Mouse (Mus musculus): ENCODE data around the gene Cyth1. TPM values are rescaled to one million over a fixed set of nuclear protein-coding genes. Genes with fewer than 3 reads are reported as not detected.

Cyth1 gene
- polyA plus RNA-seq, 1 experiment from 2014 or later: 17.7 TPM

DNA sequence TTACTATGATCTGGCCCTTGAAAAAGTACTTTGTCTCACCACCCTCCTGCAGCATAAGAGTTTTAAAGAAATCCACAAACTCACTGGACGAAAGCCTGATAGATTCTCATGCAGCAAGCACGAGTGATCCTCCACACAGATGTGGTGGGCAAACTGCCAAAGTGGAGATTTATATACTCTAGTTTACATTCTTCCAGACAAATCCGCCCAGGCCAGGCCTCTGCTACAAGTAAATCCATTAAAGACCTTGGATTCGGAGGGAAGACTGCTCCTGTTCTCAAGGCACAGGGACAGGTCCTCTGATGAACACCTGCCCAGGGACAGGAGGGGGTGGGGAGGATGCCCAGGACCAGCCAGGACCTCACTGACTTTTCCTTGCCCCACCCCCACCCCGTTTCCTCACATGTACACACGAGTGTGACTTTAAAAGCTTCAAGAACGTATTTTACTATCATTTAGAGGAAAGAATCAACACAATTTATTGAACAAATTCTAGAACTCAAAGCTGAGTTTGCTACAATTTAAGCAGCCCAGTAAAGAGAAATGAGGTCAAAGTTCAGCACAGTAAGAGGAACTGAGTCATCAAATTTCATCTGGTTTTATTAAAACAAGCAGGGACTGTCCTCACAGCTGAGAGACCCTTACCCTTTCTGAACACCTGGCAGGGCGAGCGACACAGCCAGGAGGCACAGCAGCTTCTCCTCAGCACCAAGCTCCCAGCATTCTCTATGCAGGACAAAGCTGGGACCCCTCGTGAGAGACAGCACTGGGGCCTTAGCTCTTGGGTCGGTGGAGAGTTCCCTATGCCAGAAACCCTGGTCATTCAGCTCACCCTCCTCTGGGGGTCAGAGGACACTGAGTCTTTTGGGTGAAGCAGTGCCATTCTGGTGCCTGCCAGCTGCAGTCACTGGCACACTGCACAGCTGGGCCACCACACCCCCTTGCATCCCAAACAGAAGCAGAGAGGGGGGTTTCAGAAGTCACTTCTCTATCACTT lies 47.3 kb downstream of the Cyth1 start:
- WGBS: 22% methylated on average over 11 of the region's 11 CpGs
- no peak for ATAC-seq (ENCODE audit: low read depth)

DNA sequence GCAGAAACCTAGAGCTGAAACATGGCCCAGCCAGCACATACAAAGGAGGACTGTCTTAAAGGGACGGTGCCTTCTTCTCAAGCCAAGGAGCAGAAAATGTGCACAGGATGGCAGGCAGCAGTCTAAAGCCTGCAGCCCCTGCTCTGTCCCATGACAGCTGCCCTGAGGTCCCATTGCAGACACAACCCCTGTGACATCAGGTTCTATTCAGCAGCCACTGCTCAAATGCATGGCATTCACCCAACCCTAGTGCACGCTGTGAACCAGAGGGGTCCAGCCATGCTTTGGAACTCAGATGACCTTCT lies 50.1 kb downstream of the Cyth1 start:
- Histone ChIP-seq H3K4me3 (ENCODE audit: low read depth, low read length) (peak overlapping the region; percentile 18; the same call in 1 of the 2 replicates), H3K36me3 (ENCODE audit: control insufficient read depth, insufficient read depth, low read length) (no peaks in the 10 kb centered on the region), H3K27me3 (ENCODE audit: control insufficient read depth, insufficient read depth, low read length) (no peaks in the 10 kb centered on the region), H3K27ac (ENCODE audit: low read depth, low read length) (peak overlapping the region; percentile 85), H3K9ac (replicated peaks; ENCODE audit: low read depth, low read length) (peak overlapping the region; percentile 60), H3K4me1 (ENCODE audit: control insufficient read depth, insufficient read depth, low read length) (peaks cover 69% of the 10 kb centered on the region), H3K4me2 (ENCODE audit: low read depth, low read length) (peak overlapping the region; percentile 51), H3K9me3 (ENCODE audit: control insufficient read depth, low read length) (no peaks in the 10 kb centered on the region)
- no peak for ATAC-seq (ENCODE audit: low read depth)
- 14% methylated on average over 2 of the region's 2 CpGs for WGBS

More for the DNA sequence above, 47.3 kb downstream of the Cyth1 start:
- Histone ChIP-seq H3K9me3 (ENCODE audit: control insufficient read depth, low read length) (no peaks in the 10 kb centered on the region), H3K4me2 (ENCODE audit: low read depth, low read length) (peak overlapping the region; percentile 67), H3K9ac (replicated peaks; ENCODE audit: low read depth, low read length) (peak overlapping the region; percentile 77), H3K4me3 (ENCODE audit: low read depth, low read length) (peak overlapping the region; percentile 40), H3K4me1 (ENCODE audit: control insufficient read depth, insufficient read depth, low read length) (peaks cover 74% of the 10 kb centered on the region), H3K27ac (ENCODE audit: low read depth, low read length) (peak overlapping the region; percentile 98), H3K36me3 (ENCODE audit: control insufficient read depth, insufficient read depth, low read length) (no peaks in the 10 kb centered on the region), H3K27me3 (ENCODE audit: control insufficient read depth, insufficient read depth, low read length) (no peaks in the 10 kb centered on the region)

DNA sequence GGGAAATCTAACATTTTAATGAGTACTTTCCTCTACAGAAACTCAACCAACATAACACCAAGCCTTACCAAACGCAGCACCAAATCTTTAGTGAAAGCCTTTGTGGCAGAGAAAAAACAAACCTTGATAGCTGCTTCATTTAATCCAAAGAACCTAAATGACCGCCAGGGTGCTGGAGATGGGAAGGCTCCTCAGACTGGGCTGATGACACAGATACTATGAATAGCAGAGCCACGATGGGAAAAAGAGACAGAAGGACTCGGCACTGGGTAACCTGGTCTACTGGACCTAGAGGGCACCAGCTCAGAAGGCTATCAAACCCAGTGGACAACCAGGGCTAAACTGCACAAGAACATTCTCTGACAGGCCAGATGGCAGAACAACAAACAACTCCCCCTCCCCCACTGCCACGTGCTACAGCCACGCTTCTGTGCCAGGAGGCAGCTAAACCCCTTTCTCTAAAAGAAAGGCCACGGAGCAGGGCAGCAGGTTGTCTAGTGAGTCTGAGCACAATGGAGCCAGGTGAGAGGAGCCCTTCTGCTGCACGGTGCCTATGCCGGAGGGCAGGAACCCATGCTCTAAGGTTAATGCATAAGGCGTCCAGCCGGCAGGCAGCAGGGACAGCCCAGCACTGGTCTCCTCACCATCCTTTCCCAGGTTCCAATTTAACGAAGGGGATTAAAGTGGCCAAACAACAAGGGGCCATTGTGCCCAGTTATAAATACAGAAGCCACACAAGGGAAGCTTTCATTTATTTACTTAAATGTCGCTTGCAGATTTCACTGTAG lies 50.7 kb downstream of the Cyth1 start:
- no peaks in the 10 kb centered on the region for H3K27me3 ChIP-seq (ENCODE audit: control insufficient read depth, insufficient read depth, low read length)
- peak overlapping the region; percentile 60 for H3K9ac ChIP-seq (replicated peaks; ENCODE audit: low read depth, low read length)
- ATAC-seq (ENCODE audit: low read depth): no peak
- 19% methylated on average over 13 of the region's 13 CpGs for WGBS
- H3K4me2 ChIP-seq (ENCODE audit: low read depth, low read length): peak overlapping the region; percentile 51
- H3K4me3 ChIP-seq (ENCODE audit: low read depth, low read length): peak overlapping the region; percentile 18; the same call in 1 of the 2 replicates
- H3K4me1 ChIP-seq (ENCODE audit: control insufficient read depth, insufficient read depth, low read length): peaks cover 64% of the 10 kb centered on the region
- no peaks in the 10 kb centered on the region for H3K9me3 ChIP-seq (ENCODE audit: control insufficient read depth, low read length)
- 0 out of 2 replicates have a peak, but pooled peaks cover 2% of the 10 kb centered on the region for H3K36me3 ChIP-seq (ENCODE audit: control insufficient read depth, insufficient read depth, low read length)
- H3K27ac ChIP-seq (ENCODE audit: low read depth, low read length): peak overlapping the region; percentile 85

DNA sequence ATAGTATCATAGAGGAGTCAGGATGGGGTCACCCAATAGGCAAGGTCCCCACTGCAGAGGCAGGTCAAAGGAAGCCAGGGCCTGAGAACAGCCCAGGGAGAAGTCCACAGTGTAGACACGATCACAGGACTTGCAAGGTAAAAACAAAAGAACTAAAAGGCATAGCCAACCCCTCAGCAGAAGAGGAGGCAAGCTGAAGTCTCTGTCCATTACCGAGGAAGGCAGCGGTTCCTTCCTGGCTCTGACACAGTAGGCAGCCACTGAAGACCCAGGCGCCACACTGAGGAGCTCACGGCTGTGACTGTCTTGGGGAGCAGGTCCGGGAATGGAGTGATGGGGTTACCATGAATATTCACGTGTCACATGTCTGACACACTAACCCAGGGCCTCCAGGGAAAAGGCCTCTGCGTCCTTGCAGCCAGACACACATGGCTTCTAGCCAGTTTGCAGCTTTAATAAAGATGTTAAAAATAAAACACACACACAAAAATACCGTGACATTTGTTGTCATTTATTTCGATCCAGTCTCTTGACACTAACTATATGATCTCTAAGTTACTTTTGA lies 51.5 kb downstream of the Cyth1 start:
- peak overlapping the region; percentile 2; the same call in 1 of the 2 replicates for H3K27ac ChIP-seq (ENCODE audit: low read depth, low read length)
- no peaks in the 10 kb centered on the region for H3K9me3 ChIP-seq (ENCODE audit: control insufficient read depth, low read length)
- H3K4me3 ChIP-seq (ENCODE audit: low read depth, low read length): no peak overlapping the region
- H3K36me3 ChIP-seq (ENCODE audit: control insufficient read depth, insufficient read depth, low read length): peaks cover 2% of the 10 kb centered on the region; the same call in 1 of the 2 replicates
- H3K4me2 ChIP-seq (ENCODE audit: low read depth, low read length): 0 out of 2 replicates have a peak overlapping the region, but pooled peaks have one; percentile 26
- H3K4me1 ChIP-seq (ENCODE audit: control insufficient read depth, insufficient read depth, low read length): peaks cover 56% of the 10 kb centered on the region
- H3K27me3 ChIP-seq (ENCODE audit: control insufficient read depth, insufficient read depth, low read length): no peaks in the 10 kb centered on the region
- H3K9ac ChIP-seq (replicated peaks; ENCODE audit: low read depth, low read length): no peak overlapping the region
- no peak for ATAC-seq (ENCODE audit: low read depth)
- 40% methylated on average over 10 of the region's 10 CpGs for WGBS

DNA sequence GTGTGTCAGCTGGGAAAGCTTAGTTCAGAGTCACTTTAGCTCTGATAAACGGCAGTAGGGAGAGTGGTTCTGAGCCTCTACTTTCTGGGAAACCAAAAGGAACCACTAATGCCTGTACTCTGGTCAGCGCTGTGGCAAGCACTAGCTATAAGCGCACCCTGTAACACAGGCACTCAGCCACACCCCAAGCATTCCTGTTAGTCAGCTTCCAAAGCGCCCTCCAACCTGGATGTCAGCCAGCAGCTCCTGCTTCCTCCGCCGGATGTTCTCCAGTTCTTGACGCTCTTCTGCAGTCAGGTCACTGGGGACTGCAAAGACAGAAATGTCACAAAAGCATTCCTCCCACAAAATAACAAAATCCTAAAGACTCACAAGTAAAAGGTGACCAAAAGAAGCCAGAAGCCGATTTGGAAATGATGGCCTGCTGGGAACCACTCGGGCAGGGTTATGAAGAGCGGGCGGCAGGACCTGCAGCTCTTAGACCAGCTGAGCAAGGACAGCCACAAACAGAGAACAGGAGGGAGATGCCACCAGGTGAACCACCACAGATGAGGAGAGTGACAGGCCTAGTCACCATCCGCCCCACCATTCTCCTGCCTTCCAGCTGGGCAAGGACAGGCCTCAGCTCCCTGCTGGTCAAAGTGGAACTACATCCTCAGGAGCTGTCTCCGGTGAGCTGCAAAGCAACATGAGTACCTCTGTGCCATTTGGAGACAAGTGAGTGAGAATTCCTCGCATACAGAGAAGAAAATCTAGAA lies 54.8 kb downstream of the Cyth1 start:
- WGBS: 76% methylated on average over 14 of the region's 14 CpGs
- H3K27me3 ChIP-seq (ENCODE audit: control insufficient read depth, insufficient read depth, low read length): no peaks in the 10 kb centered on the region
- H3K36me3 ChIP-seq (ENCODE audit: control insufficient read depth, insufficient read depth, low read length): peaks cover 18% of the 10 kb centered on the region
- no peak overlapping the region for H3K27ac ChIP-seq (ENCODE audit: low read depth, low read length)
- H3K4me1 ChIP-seq (ENCODE audit: control insufficient read depth, insufficient read depth, low read length): peaks cover 23% of the 10 kb centered on the region
- no peak overlapping the region for H3K4me3 ChIP-seq (ENCODE audit: low read depth, low read length)
- no peaks in the 10 kb centered on the region for H3K9me3 ChIP-seq (ENCODE audit: control insufficient read depth, low read length)
- ATAC-seq (ENCODE audit: low read depth): no peak
- H3K9ac ChIP-seq (replicated peaks; ENCODE audit: low read depth, low read length): no peak overlapping the region
- no peak overlapping the region for H3K4me2 ChIP-seq (ENCODE audit: low read depth, low read length)

DNA sequence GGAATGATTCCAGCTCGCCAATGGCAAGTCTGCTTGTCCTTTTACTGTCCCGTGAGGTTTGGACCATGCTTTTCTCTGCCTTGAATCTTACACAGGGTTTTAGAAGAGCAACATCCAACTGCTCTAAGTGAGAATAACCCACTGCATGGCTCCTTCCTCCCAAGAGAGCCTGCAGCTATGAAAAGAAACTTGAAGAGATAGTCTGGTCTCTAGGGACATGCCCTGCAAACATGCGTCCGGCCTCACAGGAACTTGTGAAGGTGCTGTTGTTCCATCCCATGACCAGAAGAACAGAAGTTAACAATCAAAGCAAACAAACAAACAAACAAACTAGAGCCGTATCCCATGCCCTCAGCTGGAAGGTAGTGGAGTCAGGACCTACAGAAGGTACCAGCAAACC lies 55.4 kb downstream of the Cyth1 start:
- Histone ChIP-seq H3K4me2 (ENCODE audit: low read depth, low read length) (no peak overlapping the region), H3K9ac (replicated peaks; ENCODE audit: low read depth, low read length) (no peak overlapping the region), H3K9me3 (ENCODE audit: control insufficient read depth, low read length) (no peaks in the 10 kb centered on the region), H3K4me1 (ENCODE audit: control insufficient read depth, insufficient read depth, low read length) (peaks cover 17% of the 10 kb centered on the region), H3K27ac (ENCODE audit: low read depth, low read length) (no peak overlapping the region), H3K27me3 (ENCODE audit: control insufficient read depth, insufficient read depth, low read length) (no peaks in the 10 kb centered on the region), H3K36me3 (ENCODE audit: control insufficient read depth, insufficient read depth, low read length) (peaks cover 23% of the 10 kb centered on the region), H3K4me3 (ENCODE audit: low read depth, low read length) (no peak overlapping the region)
- WGBS: 90% methylated on average over 5 of the region's 5 CpGs
- ATAC-seq (ENCODE audit: low read depth): no peak

DNA sequence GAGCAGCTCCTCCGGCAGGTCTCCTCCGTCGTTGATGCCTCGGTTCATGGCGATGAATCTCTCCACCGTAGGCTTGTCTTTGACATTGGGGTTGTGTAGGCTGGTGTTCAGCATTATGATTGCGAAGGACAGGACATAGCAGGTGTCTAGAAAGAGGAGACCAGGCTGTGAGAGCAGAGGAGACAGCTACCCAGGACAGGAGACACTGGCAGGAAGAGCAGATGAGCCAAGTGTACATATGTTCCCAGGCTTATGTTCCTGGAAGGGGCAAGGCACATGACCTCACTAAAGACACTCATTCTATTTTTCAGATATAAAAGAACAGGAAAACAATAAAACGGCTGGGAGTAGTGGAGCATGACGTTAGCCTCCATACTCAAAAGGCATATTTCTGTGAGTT lies 65.6 kb downstream of the Cyth1 start:
- 92% methylated on average over 9 of the region's 9 CpGs for WGBS
- H3K27me3 ChIP-seq (ENCODE audit: control insufficient read depth, insufficient read depth, low read length): no peaks in the 10 kb centered on the region
- ATAC-seq (ENCODE audit: low read depth): no peak
- H3K4me1 ChIP-seq (ENCODE audit: control insufficient read depth, insufficient read depth, low read length): no peaks in the 10 kb centered on the region
- no peak overlapping the region; the same call in 1 of the 2 replicates for H3K27ac ChIP-seq (ENCODE audit: low read depth, low read length)
- no peak overlapping the region for H3K4me3 ChIP-seq (ENCODE audit: low read depth, low read length)
- no peak overlapping the region for H3K4me2 ChIP-seq (ENCODE audit: low read depth, low read length)
- peaks cover 43% of the 10 kb centered on the region for H3K36me3 ChIP-seq (ENCODE audit: control insufficient read depth, insufficient read depth, low read length)
- H3K9me3 ChIP-seq (ENCODE audit: control insufficient read depth, low read length): no peaks in the 10 kb centered on the region
- no peak overlapping the region for H3K9ac ChIP-seq (replicated peaks; ENCODE audit: low read depth, low read length)

DNA sequence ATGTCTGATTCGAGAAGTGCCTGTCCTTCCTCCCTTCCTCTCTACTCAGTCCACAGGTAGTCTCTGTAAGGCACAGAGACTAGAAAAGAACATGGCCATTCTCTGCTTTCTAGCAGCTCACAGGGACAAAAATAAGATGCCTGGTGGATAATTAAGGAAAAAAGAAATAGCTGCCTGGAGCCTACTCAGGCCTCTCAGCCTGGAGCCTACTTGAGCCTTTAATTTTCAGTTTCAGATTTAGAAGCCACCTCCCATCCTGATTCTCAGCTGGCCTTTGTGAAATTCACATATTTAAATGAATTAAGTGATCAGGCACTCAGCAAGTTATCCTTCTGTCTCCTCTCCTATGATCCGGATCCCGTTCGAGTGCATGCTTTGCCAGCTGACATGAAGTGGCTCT lies 66.0 kb downstream of the Cyth1 start:
- 94% methylated on average over 4 of the region's 4 CpGs for WGBS
- ATAC-seq (ENCODE audit: low read depth): no peak

More for the DNA sequence above, 66.0 kb downstream of the Cyth1 start:
- no peak overlapping the region for H3K4me3 ChIP-seq (ENCODE audit: low read depth, low read length)
- H3K4me2 ChIP-seq (ENCODE audit: low read depth, low read length): no peak overlapping the region
- H3K9me3 ChIP-seq (ENCODE audit: control insufficient read depth, low read length): no peaks in the 10 kb centered on the region
- no peaks in the 10 kb centered on the region for H3K27me3 ChIP-seq (ENCODE audit: control insufficient read depth, insufficient read depth, low read length)
- peaks cover 45% of the 10 kb centered on the region for H3K36me3 ChIP-seq (ENCODE audit: control insufficient read depth, insufficient read depth, low read length)
- no peaks in the 10 kb centered on the region for H3K4me1 ChIP-seq (ENCODE audit: control insufficient read depth, insufficient read depth, low read length)
- H3K27ac ChIP-seq (ENCODE audit: low read depth, low read length): no peak overlapping the region; the same call in 1 of the 2 replicates
- no peak overlapping the region for H3K9ac ChIP-seq (replicated peaks; ENCODE audit: low read depth, low read length)
